Mouse (Mus musculus): ENCODE results near the gene 2200002D01Rik. TPM values are rescaled to one million over a fixed set of nuclear protein-coding genes. Genes with fewer than 3 reads are reported as not detected.
A peak's percentile ranks its signal among the peaks of the same experiment; 100 is the strongest.

Gene 2200002D01Rik
- polyA plus RNA-seq, 1 experiment from 2014 or later: 1.5 TPM

DNA sequence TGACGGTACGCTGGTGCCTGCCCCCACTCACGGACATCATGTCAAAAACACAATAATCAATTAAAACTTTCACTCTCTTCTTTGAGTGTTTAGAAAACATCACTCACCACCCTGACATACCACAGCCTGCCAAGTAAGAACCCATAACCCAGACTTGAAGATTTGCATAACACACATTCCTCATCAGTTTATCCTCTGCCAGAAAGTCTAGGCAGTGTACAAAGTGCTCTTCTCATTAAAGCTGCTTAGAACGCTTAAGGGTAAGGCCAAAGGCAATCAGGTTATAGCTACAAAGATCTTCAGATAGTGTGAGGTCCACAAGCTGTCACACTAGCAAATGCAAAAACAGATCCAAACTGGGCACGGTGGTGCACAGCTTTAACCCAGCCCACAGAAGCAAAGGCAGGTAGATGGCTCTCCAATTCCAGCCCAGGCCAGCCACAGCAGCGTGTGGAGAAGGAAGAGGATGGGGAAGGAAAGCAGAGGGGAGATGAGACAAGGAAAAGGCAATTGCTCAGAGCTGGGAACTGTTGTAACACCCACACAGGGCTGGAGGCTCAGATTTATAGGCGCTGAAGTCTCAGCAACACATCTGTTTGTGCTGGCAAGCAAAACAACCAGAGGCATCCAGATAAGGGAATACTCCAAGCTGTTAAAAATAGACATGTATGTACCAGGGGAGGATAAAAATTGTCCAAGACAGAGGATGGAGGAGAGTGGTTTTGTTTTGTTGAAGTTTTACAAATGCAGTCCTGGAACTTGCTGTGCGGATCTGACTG is 23.6 kb upstream of the 2200002D01Rik start:
- 75% methylated on average over 8 of the region's 8 CpGs for WGBS

DNA sequence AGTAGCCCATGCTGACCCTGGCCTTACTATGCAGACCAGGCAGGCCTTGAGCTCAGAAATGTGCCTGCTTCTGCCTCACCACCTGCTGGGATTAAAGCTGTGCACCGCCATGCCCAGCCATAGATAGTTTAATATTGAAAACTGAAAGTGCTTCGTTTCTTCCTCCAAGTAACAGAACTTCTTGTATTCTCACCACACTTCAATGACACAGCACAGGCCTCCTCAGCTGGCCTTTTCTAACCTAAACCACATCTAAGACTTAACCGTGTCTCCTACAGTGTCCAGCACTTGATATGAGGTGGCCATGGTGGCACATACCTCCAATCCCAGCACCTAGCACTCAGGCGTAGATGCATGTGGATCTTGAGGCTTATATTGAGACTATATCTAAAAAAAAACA is 22.2 kb upstream of the 2200002D01Rik start:
- Histone ChIP-seq H3K27ac (replicated peaks; ENCODE audit: low read depth, low read length) (no peak overlapping the region), H3K4me2 (ENCODE audit: low read depth, low read length) (no peak overlapping the region), H3K9ac (replicated peaks; ENCODE audit: low read length) (no peak overlapping the region), H3K27me3 (ENCODE audit: control insufficient read depth, insufficient read depth, low read length) (no peaks in the 10 kb centered on the region), H3K4me3 (ENCODE audit: low read depth, low read length) (no peak overlapping the region), H3K4me1 (ENCODE audit: control insufficient read depth, insufficient read depth, low read length) (no peaks in the 10 kb centered on the region; the same call in 1 of the 2 replicates), H3K9me3 (replicated peaks; ENCODE audit: control insufficient read depth, low read length) (no peaks in the 10 kb centered on the region), H3K36me3 (replicated peaks; ENCODE audit: control insufficient read depth, insufficient read depth, low read depth, low read length) (no peaks in the 10 kb centered on the region)
- no peak for DNase-seq (ENCODE audit: low spot score)
- ATAC-seq (replicated peaks; ENCODE audit: insufficient number of reproducible peaks, low FRiP score, low TSS enrichment, low read depth): no peak
- WGBS: 85% methylated on average over 4 of the region's 4 CpGs

More for the DNA sequence above, 23.6 kb upstream of the 2200002D01Rik start:
- no peak for ATAC-seq (replicated peaks; ENCODE audit: insufficient number of reproducible peaks, low FRiP score, low TSS enrichment, low read depth)
- H3K9ac ChIP-seq (replicated peaks; ENCODE audit: low read length): no peak overlapping the region
- no peak overlapping the region for H3K27ac ChIP-seq (replicated peaks; ENCODE audit: low read depth, low read length)
- H3K4me2 ChIP-seq (ENCODE audit: low read depth, low read length): no peak overlapping the region
- no peak for DNase-seq (ENCODE audit: low spot score)
- no peaks in the 10 kb centered on the region for H3K9me3 ChIP-seq (replicated peaks; ENCODE audit: control insufficient read depth, low read length)
- H3K4me1 ChIP-seq (ENCODE audit: control insufficient read depth, insufficient read depth, low read length): no peaks in the 10 kb centered on the region
- H3K36me3 ChIP-seq (replicated peaks; ENCODE audit: control insufficient read depth, insufficient read depth, low read depth, low read length): no peaks in the 10 kb centered on the region
- H3K27me3 ChIP-seq (ENCODE audit: control insufficient read depth, insufficient read depth, low read length): no peaks in the 10 kb centered on the region
- H3K4me3 ChIP-seq (ENCODE audit: low read depth, low read length): no peak overlapping the region

DNA sequence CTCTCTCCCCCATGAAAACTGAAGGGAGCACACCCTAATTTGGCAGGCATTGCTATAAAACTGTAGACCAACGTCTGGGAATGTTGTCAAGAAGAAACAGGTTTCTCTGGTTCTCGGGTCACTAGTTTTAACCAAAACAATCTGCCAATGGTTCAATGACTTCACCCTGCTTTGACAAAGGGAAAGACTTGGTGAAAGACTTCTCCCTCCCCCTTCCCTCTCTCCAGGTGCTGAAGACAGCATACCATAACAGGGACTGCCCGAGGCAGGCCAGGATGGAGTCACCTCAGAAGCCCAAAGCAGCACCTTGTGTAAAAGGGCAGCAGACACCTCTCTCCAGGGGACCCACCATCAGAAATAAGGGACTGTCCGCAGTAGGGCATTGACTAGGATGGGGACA is 18.7 kb upstream of the 2200002D01Rik start:
- Histone ChIP-seq H3K27me3 (ENCODE audit: control insufficient read depth, insufficient read depth, low read length) (no peaks in the 10 kb centered on the region), H3K4me2 (ENCODE audit: low read depth, low read length) (no peak overlapping the region), H3K4me3 (ENCODE audit: low read depth, low read length) (no peak overlapping the region), H3K4me1 (ENCODE audit: control insufficient read depth, insufficient read depth, low read length) (no peaks in the 10 kb centered on the region; the same call in 1 of the 2 replicates), H3K36me3 (replicated peaks; ENCODE audit: control insufficient read depth, insufficient read depth, low read depth, low read length) (no peaks in the 10 kb centered on the region), H3K27ac (replicated peaks; ENCODE audit: low read depth, low read length) (no peak overlapping the region), H3K9ac (replicated peaks; ENCODE audit: low read length) (no peak overlapping the region), H3K9me3 (replicated peaks; ENCODE audit: control insufficient read depth, low read length) (no peaks in the 10 kb centered on the region)
- no peak for ATAC-seq (replicated peaks; ENCODE audit: insufficient number of reproducible peaks, low FRiP score, low TSS enrichment, low read depth)
- WGBS: 53% methylated on average over 4 of the region's 4 CpGs
- peak; percentile 53 for DNase-seq (ENCODE audit: low spot score)

DNA sequence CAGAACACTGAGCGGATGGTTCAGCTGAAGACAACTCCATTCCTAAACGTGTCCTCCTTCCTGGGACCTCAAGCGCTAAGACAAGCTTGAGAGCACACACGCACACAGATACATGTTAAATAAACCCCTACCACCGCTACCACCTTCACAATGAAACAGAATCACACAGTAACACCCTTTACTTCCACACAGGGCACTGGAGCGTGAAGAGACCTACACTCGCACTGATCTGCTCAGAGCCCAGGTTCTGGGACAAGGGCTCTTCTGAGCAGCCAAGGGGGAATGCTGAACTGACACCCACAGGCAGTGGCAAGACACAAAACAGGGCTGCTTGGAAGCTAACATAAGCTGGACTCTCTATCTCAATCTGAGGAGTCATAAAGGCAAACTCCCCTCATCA is 17.4 kb upstream of the 2200002D01Rik start:
- no peak overlapping the region for H3K4me2 ChIP-seq (ENCODE audit: low read depth, low read length)
- H3K36me3 ChIP-seq (replicated peaks; ENCODE audit: control insufficient read depth, insufficient read depth, low read depth, low read length): no peaks in the 10 kb centered on the region
- ATAC-seq (replicated peaks; ENCODE audit: insufficient number of reproducible peaks, low FRiP score, low TSS enrichment, low read depth) (no peak), DNase-seq (ENCODE audit: low spot score) (no peak)
- H3K27me3 ChIP-seq (ENCODE audit: control insufficient read depth, insufficient read depth, low read length): no peaks in the 10 kb centered on the region
- 78% methylated on average over 7 of the region's 7 CpGs for WGBS
- H3K9ac ChIP-seq (replicated peaks; ENCODE audit: low read length): no peak overlapping the region
- H3K27ac ChIP-seq (replicated peaks; ENCODE audit: low read depth, low read length): no peak overlapping the region
- H3K4me3 ChIP-seq (ENCODE audit: low read depth, low read length): no peak overlapping the region
- no peaks in the 10 kb centered on the region; the same call in 1 of the 2 replicates for H3K4me1 ChIP-seq (ENCODE audit: control insufficient read depth, insufficient read depth, low read length)
- H3K9me3 ChIP-seq (replicated peaks; ENCODE audit: control insufficient read depth, low read length): no peaks in the 10 kb centered on the region

DNA sequence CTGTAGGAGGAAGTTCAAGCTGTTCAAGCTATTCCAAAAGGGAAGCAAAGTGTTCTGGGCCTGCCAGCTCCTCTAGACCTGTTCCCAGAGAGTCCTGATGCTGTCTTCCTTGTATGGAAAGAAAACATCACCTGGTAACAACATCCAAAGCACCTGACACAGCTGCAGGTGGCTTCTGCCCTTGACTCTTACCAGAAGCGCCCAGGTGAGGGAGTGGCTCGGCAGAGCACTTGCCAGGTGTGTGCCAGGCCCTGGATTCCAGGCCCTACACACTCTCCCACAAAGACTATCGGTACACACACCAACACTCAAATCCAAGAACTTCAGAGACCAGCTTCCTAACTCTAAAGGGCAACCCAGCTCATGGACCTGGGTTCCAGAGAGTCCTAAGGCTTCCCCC is 15.6 kb upstream of the 2200002D01Rik start:
- Histone ChIP-seq H3K27me3 (ENCODE audit: control insufficient read depth, insufficient read depth, low read length) (no peaks in the 10 kb centered on the region), H3K36me3 (replicated peaks; ENCODE audit: control insufficient read depth, insufficient read depth, low read depth, low read length) (no peaks in the 10 kb centered on the region), H3K9me3 (replicated peaks; ENCODE audit: control insufficient read depth, low read length) (no peaks in the 10 kb centered on the region), H3K27ac (replicated peaks; ENCODE audit: low read depth, low read length) (no peak overlapping the region), H3K4me2 (ENCODE audit: low read depth, low read length) (no peak overlapping the region), H3K9ac (replicated peaks; ENCODE audit: low read length) (no peak overlapping the region), H3K4me1 (ENCODE audit: control insufficient read depth, insufficient read depth, low read length) (peaks cover 7% of the 10 kb centered on the region; the same call in 1 of the 2 replicates), H3K4me3 (ENCODE audit: low read depth, low read length) (no peak overlapping the region)
- ATAC-seq (replicated peaks; ENCODE audit: insufficient number of reproducible peaks, low FRiP score, low TSS enrichment, low read depth): no peak
- no peak for DNase-seq (ENCODE audit: low spot score)
- WGBS: 97% methylated on average over 3 of the region's 3 CpGs

DNA sequence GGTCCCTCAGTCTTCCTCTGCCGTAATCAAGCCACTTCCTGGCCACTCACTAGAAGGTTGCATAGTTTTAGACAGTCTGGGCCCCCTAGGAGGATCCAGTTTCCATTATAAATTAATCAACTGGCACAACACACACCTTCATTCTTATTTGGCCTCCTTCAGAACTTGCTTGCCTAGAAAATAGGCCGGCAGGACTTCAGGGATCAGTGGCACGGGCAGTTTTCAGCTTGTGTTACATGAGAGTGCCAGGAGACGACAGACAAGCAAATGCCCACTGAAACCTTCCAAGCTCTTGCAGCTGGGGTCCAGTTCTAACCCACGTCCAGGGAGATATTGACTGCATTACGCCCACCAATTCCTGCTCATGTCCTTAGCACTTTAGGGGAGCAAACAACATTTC is 13.9 kb upstream of the 2200002D01Rik start:
- Histone ChIP-seq H3K36me3 (replicated peaks; ENCODE audit: control insufficient read depth, insufficient read depth, low read depth, low read length) (no peaks in the 10 kb centered on the region), H3K27ac (replicated peaks; ENCODE audit: low read depth, low read length) (no peak overlapping the region), H3K9me3 (replicated peaks; ENCODE audit: control insufficient read depth, low read length) (no peaks in the 10 kb centered on the region), H3K4me1 (ENCODE audit: control insufficient read depth, insufficient read depth, low read length) (peaks cover 7% of the 10 kb centered on the region; the same call in 1 of the 2 replicates), H3K4me2 (ENCODE audit: low read depth, low read length) (no peak overlapping the region), H3K9ac (replicated peaks; ENCODE audit: low read length) (no peak overlapping the region), H3K27me3 (ENCODE audit: control insufficient read depth, insufficient read depth, low read length) (no peaks in the 10 kb centered on the region), H3K4me3 (ENCODE audit: low read depth, low read length) (no peak overlapping the region)
- 69% methylated on average over 6 of the region's 6 CpGs for WGBS
- DNase-seq (ENCODE audit: low spot score) (no peak), ATAC-seq (replicated peaks; ENCODE audit: insufficient number of reproducible peaks, low FRiP score, low TSS enrichment, low read depth) (no peak)

DNA sequence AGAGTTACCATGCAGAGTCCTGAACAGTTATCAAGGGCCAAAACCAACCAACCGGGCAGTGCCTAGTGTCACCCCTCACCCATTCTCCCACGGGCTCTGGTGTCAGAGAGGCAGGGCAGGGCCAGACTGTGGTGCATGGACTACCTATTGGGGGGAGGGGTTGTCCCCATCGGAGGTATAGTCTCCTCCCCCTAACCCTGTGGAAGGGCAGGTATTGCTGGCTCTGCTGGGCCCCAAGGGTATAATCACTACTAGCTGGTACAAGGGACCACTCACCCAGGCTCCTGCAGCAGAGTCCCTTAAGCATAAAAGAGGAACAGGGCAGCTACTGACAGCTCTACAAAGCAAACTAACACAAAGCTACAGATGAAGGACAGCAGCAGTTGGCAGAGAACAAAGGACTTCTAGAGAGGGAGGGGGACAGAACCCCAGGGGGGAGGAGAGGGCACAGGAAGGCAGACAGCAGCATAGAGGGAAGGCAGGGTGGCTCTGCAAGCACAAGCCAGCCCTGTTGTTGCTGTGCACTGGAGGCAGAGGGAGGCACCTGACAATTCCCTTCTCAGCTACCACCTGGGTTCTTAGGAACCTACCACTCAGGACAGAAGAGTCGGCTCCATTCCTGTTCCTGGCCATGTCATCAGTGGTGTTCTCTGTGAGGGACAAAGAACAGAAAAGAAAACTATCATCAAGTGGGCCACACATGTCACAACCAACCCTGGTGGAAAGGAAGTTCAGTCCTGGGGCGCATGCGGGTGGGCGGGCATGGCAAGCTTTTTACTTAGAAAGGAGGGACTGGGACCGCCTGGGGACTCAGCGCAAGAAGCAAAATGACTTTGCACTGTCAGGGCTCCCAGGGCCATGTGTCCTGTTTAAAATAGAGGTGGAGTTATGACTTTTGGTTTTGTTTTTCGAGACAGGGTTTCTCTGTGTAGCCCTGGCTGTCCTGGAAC is 11.8 kb upstream of the 2200002D01Rik start:
- Histone ChIP-seq H3K36me3 (replicated peaks; ENCODE audit: control insufficient read depth, insufficient read depth, low read depth, low read length) (no peaks in the 10 kb centered on the region), H3K9me3 (replicated peaks; ENCODE audit: control insufficient read depth, low read length) (no peaks in the 10 kb centered on the region), H3K4me2 (ENCODE audit: low read depth, low read length) (peak overlapping the region; percentile 7; the same call in 1 of the 2 replicates), H3K4me3 (ENCODE audit: low read depth, low read length) (no peak overlapping the region), H3K9ac (replicated peaks; ENCODE audit: low read length) (no peak overlapping the region), H3K4me1 (ENCODE audit: control insufficient read depth, insufficient read depth, low read length) (0 out of 2 replicates have a peak, but pooled peaks cover 7% of the 10 kb centered on the region), H3K27me3 (ENCODE audit: control insufficient read depth, insufficient read depth, low read length) (no peaks in the 10 kb centered on the region), H3K27ac (replicated peaks; ENCODE audit: low read depth, low read length) (no peak overlapping the region)
- 73% methylated on average over 10 of the region's 10 CpGs for WGBS
- DNase-seq (ENCODE audit: low spot score) (no peak), ATAC-seq (replicated peaks; ENCODE audit: insufficient number of reproducible peaks, low FRiP score, low TSS enrichment, low read depth) (peak; percentile 63)

Data from embryonic facial prominence, embryonic 11.5 days (tissue).